Mouse (Mus musculus) embryonic facial prominence, embryonic 11.5 days (tissue): ENCODE measurements around the gene Hivep3. TPM values are rescaled to one million over a fixed set of nuclear protein-coding genes. Genes with fewer than 3 reads are reported as not detected.

ENCODE experiments used
- ATAC-seq: fragments of 200-750 bp; cut with Nextera tagmentation; replicated peaks from 2 replicates; pipeline ENCODE4 v1.8.0; 2017; ENCODE audit warnings: low read depth; ENCODE audit not compliant: insufficient number of reproducible peaks, low FRiP score, low TSS enrichment
- DNase-seq: peaks from one replicate; pipeline ENCODE4 v3.0.0-alpha.2; 2015; ENCODE audit warnings: low spot score
- H3K27ac ChIP-seq: fragments of 300-500 bp; sonication (generic); replicated peaks from 2 replicates; pipeline ENCODE4 v1.5.1; 2014; ENCODE audit warnings: mild to moderate bottlenecking, low read depth, low read length, control low read depth
- H3K27me3 ChIP-seq: fragments of 300-500 bp; sonication (generic); 2 replicates; pipeline ENCODE4 v1.6.1; 2014; ENCODE audit warnings: mild to moderate bottlenecking, low read length, moderate library complexity, mixed read lengths; ENCODE audit not compliant: control insufficient read depth, insufficient read depth
- H3K36me3 ChIP-seq: fragments of 300-500 bp; sonication (generic); replicated peaks from 2 replicates; pipeline ENCODE4 v1.6.1; 2014; ENCODE audit warnings: low read depth, mild to moderate bottlenecking, low read length, moderate library complexity, mixed read lengths; ENCODE audit not compliant: control insufficient read depth, insufficient read depth
- H3K4me1 ChIP-seq: fragments of 300-500 bp; sonication (generic); 2 replicates; pipeline ENCODE4 v1.6.1; 2014; ENCODE audit warnings: low read length, mixed read lengths; ENCODE audit not compliant: control insufficient read depth, insufficient read depth
- H3K4me2 ChIP-seq: fragments of 300-500 bp; sonication (generic); 2 replicates; pipeline ENCODE4 v1.6.1; 2014; ENCODE audit warnings: low read depth, mild to moderate bottlenecking, control low read depth, low read length, moderate library complexity
- H3K4me3 ChIP-seq: fragments of 300-500 bp; sonication (generic); 2 replicates; pipeline ENCODE4 v1.5.1; 2014; ENCODE audit warnings: low read depth, low read length, control low read depth
- H3K9ac ChIP-seq: fragments of 300-500 bp; sonication (generic); replicated peaks from 2 replicates; pipeline ENCODE4 v1.6.1; 2014; ENCODE audit warnings: mild to moderate bottlenecking, control low read depth, low read length
- H3K9me3 ChIP-seq: fragments of 300-500 bp; sonication (generic); replicated peaks from 2 replicates; pipeline ENCODE4 v1.6.1; 2016; ENCODE audit warnings: mild to moderate bottlenecking, low read length, inconsistent platforms, mixed read lengths; ENCODE audit not compliant: control insufficient read depth
- WGBS: fragments of 180-500 bp; shearing (Covaris S2); extraction: QIAGEN DNeasy Blood & Tissue Kit; methylation state at CpG from one replicate; pipeline ENCODE4 v1.1.7; 2014; 5-methylcytosine and 5-hydroxymethylcytosine counted together
- polyA plus RNA-seq: library from polyadenylated mRNA; unstranded; fragments of >200 nt; fragmentation: Nextera tagmentation; extraction: Ambion mirVana; gene quantifications from 2 replicates; pipeline ENCODE4 v1.2.1, GENCODE M21; 2014

The Hivep3 gene
- polyA plus RNA-seq, 1 experiment from 2014 or later, result 1.6 TPM

GRCm38 (mm10) chr4:119955008-119955407 is 221.4 kb downstream of the Hivep3 start:
- no peak overlapping the region for H3K4me2 ChIP-seq
- no peak overlapping the region for H3K4me3 ChIP-seq
- H3K9me3 ChIP-seq, result no peaks in the 10 kb centered on the region
- no peaks in the 10 kb centered on the region for H3K27me3 ChIP-seq
- no peak overlapping the region for H3K9ac ChIP-seq
- WGBS, result 87% methylated on average over 7 of the region's 7 CpGs
- no peaks in the 10 kb centered on the region for H3K36me3 ChIP-seq
- DNase-seq (no peak), ATAC-seq (no peak)
- H3K4me1 ChIP-seq, result no peaks in the 10 kb centered on the region
- H3K27ac ChIP-seq, result no peak overlapping the region

- Histone ChIP-seq H3K27ac (no peak overlapping the region), H3K36me3 (no peaks in the 10 kb centered on the region), H3K9ac (no peak overlapping the region), H3K9me3 (no peaks in the 10 kb centered on the region), H3K4me3 (no peak overlapping the region), H3K27me3 (no peaks in the 10 kb centered on the region), H3K4me2 (no peak overlapping the region), H3K4me1 (no peaks in the 10 kb centered on the region)
- ATAC-seq (no peak), DNase-seq (no peak)
- WGBS, result 85% methylated on average over 2 of the region's 2 CpGs
Observed at GRCm38 (mm10) chr4:119957970-119958369, 224.4 kb downstream of the Hivep3 start.

GRCm38 (mm10) chr4:119959293-119959692 is 225.7 kb downstream of the Hivep3 start:
- no peak overlapping the region for H3K4me2 ChIP-seq
- no peaks in the 10 kb centered on the region for H3K27me3 ChIP-seq
- 64% methylated on average over 7 of the region's 7 CpGs for WGBS
- no peak overlapping the region for H3K27ac ChIP-seq
- H3K9me3 ChIP-seq, result no peaks in the 10 kb centered on the region
- no peaks in the 10 kb centered on the region for H3K4me1 ChIP-seq
- no peak overlapping the region for H3K4me3 ChIP-seq
- DNase-seq, result no peak
- no peak overlapping the region for H3K9ac ChIP-seq
- no peak for ATAC-seq
- no peaks in the 10 kb centered on the region for H3K36me3 ChIP-seq

GRCm38 (mm10) chr4:119959873-119960272 is 226.3 kb downstream of the Hivep3 start:
- ATAC-seq (no peak), DNase-seq (no peak)
- no peaks in the 10 kb centered on the region for H3K36me3 ChIP-seq
- no peak overlapping the region for H3K27ac ChIP-seq
- no peak overlapping the region for H3K4me3 ChIP-seq
- no peaks in the 10 kb centered on the region for H3K9me3 ChIP-seq
- WGBS, result 85% methylated on average over 1 of the region's 1 CpGs
- H3K4me1 ChIP-seq, result no peaks in the 10 kb centered on the region
- H3K27me3 ChIP-seq, result no peaks in the 10 kb centered on the region
- no peak overlapping the region for H3K4me2 ChIP-seq
- H3K9ac ChIP-seq, result no peak overlapping the region

GRCm38 (mm10) chr4:119960523-119960922 is 226.9 kb downstream of the Hivep3 start:
- ATAC-seq, result no peak
- H3K27me3 ChIP-seq, result no peaks in the 10 kb centered on the region
- H3K4me2 ChIP-seq, result no peak overlapping the region
- no peak overlapping the region for H3K27ac ChIP-seq
- no peak for DNase-seq
- H3K4me3 ChIP-seq, result no peak overlapping the region
- WGBS, result 79% methylated on average over 6 of the region's 6 CpGs
- H3K9me3 ChIP-seq, result no peaks in the 10 kb centered on the region
- no peak overlapping the region; the same call in 1 of the 2 replicates for H3K9ac ChIP-seq
- no peaks in the 10 kb centered on the region for H3K4me1 ChIP-seq
- H3K36me3 ChIP-seq, result no peaks in the 10 kb centered on the region

- DNase-seq (no peak), ATAC-seq (no peak)
- Histone ChIP-seq H3K27ac (no peak overlapping the region), H3K4me3 (no peak overlapping the region), H3K27me3 (no peaks in the 10 kb centered on the region), H3K36me3 (no peaks in the 10 kb centered on the region), H3K4me2 (no peak overlapping the region), H3K9me3 (no peaks in the 10 kb centered on the region), H3K9ac (no peak overlapping the region), H3K4me1 (no peaks in the 10 kb centered on the region)
- WGBS, result 75% methylated on average over 5 of the region's 5 CpGs
Observed at GRCm38 (mm10) chr4:119961164-119961563, 227.6 kb downstream of the Hivep3 start.

GRCm38 (mm10) chr4:119962066-119962465 is 228.5 kb downstream of the Hivep3 start:
- no peak overlapping the region for H3K4me3 ChIP-seq
- no peak overlapping the region for H3K27ac ChIP-seq
- H3K4me1 ChIP-seq, result peaks cover 3% of the 10 kb centered on the region; the same call in 1 of the 2 replicates
- WGBS, result 81% methylated on average over 5 of the region's 5 CpGs
- no peaks in the 10 kb centered on the region for H3K36me3 ChIP-seq
- no peak overlapping the region for H3K9ac ChIP-seq
- DNase-seq (no peak), ATAC-seq (no peak)
- no peak overlapping the region for H3K4me2 ChIP-seq
- no peaks in the 10 kb centered on the region for H3K9me3 ChIP-seq
- H3K27me3 ChIP-seq, result no peaks in the 10 kb centered on the region

- ATAC-seq (no peak; the same call in 1 of the 2 replicates), DNase-seq (peak; percentile 11)
- H3K27me3 ChIP-seq, result peaks cover 4% of the 10 kb centered on the region; the same call in 1 of the 2 replicates
- no peak overlapping the region for H3K27ac ChIP-seq
- H3K36me3 ChIP-seq, result no peaks in the 10 kb centered on the region
- peaks cover 5% of the 10 kb centered on the region for H3K4me1 ChIP-seq
- H3K9ac ChIP-seq, result no peak overlapping the region
- no peak overlapping the region for H3K4me2 ChIP-seq
- H3K9me3 ChIP-seq, result no peaks in the 10 kb centered on the region
- no peak overlapping the region for H3K4me3 ChIP-seq
- WGBS, result 52% methylated on average over 20 of the region's 20 CpGs
Observed at GRCm38 (mm10) chr4:119966105-119967072, 232.8 kb downstream of the Hivep3 start.
